Mouse (Mus musculus) urinary bladder, adult 2 months (tissue): ENCODE results near the gene Zbtb48. TPM values are rescaled to one million over a fixed set of nuclear protein-coding genes. Genes with fewer than 3 reads are reported as not detected.
"Not testable (repeated sequence)": the region's sequence is repeated elsewhere in the genome, so short reads cannot be mapped to it uniquely, and the experiment has no call there.

Experiments used
- DNase-seq: peaks from one replicate; pipeline ENCODE4 v3.0.0; 2022; ENCODE audit warnings: low spot score
- polyA plus RNA-seq: library from polyadenylated mRNA; depleted of rRNA; stranded (reverse); fragments of >200 nt; gene quantifications from 2 replicates; pipeline ENCODE4 v1.2.3, GENCODE M21; 2012; rRNA removed

The Zbtb48 gene
- polyA plus RNA-seq, result 13.5 and 16.0 TPM in 2 replicates

DNA sequence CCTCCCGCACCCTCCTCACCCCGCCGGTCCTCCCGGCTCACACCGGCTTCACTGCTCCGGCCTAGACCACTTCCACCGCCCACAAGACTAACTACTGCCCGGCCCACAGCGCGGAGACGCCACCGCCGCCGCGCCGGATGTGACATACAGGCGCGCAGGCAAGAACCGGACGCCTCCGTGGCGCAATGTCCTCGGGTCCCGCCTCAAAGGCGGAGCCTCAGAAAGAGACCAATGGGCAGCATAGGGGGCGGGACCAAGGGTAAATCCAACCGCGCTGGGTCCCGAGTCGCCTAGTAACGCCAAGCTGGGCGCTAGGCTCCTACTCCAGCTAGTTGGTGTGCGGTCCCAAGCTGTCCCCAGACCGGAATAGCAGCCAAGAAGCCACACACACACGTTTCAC lies at the start of gene Zbtb48:
Gene Zbtb48, minus strand, starts transcription at position 148 of the 400 bp plus-strand sequence.
- DNase-seq, result peak; percentile 84

DNA sequence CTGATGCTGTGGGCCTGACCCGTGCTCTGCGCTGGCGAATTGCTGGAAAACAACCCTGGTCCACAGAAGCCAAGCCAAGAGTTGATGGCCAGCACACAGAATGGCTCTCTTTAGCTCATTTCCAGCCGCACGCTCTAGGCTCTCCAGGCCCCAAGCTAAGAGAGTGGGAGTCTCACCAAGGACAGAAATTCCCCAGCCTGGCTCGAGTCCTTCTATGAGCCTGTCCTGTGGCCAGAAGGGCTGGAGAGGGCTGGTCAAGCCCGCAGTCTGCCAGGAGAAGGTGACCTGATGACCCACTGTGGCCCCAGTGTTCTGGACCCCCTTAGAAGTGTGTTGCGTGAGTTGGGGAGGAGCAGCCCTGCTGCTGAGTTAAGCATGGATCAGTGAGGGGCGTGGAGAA lies 49.7 kb upstream of the Zbtb48 start:
- DNase-seq, result no peak

DNA sequence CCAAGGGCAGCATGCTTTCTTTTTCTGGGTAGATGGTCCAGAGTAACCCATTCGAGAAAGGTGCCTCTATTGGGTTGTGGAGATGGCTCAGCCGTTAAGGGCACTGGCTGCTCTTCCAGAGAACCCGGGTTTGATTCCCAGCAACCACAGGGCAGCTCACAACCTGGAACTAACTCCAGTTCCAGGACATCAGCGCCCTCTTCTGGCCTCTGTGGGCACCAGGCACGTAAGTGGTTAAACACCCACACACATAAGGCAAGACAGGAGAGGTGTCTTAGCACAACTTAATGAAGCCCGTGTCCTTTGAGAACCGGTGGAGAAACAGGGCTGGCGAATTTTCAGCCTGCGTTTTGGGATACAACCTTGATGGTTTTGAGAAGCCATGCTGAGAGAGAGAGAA lies 47.1 kb upstream of the Zbtb48 start:
- no peak for DNase-seq

DNA sequence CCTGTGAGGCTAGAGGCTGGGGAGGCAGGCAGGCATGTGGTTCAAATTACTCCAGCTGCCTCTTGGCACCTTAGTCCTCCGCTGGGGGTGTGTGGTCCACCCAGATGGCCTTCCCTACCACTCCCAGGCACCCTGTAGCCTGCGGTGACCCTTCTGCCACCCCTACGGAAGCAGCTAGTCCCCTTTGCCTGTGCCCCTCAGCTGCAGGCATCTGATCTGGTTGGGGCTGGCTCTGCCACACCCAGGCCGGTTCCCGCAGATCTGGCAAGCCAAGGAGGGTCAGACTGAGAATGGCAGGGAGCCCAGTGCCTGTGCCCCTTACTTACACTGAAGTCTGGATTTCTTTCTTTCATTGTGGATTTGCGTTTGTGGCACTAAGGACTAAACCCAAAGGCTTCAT lies 46.2 kb upstream of the Zbtb48 start:
- no peak for DNase-seq

DNA sequence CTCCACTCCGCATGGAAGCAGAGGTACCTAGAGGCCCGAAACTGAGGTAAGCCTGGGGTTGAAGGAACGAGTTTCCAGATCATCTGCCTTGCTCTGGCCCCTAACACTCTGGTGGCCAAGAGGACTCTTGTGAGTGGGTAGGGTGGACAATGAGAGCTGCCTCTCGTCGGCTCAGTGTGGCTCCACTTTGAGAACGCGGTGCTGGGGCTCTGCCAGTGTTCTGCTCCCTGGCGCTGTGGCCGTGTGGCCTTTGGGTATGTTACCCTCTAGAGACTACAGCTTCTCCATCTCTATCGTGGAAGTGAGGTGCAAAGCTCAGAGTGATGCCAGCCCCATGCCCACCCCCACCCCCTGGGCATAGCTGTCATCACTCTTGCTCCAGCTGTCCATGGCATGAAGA lies 45.2 kb upstream of the Zbtb48 start:
- DNase-seq, result no peak

DNA sequence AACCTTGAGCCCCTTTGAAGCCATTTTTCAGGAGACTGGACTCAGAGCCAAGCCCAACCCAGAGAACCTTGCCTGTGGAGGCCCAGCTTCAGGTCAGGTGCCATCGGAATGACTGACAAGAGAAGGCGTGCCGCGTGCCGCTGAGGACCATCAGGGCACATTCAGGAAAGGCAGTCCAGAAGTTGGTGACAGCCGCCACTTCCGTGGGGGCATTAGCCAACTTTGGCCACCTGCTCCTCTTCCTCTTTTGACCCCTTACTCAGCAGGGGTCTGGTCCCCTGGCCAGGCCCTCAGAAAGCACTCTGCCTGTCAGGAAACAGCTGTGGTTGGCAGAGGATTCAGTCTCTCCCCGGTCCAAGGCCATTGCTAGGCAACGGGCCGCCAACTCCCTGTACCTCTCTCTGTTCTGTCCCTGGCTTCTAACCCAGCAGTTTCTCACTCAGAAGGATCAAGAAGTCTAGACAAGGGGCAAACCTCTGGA lies 44.7 kb upstream of the Zbtb48 start, which contains the start of gene Plekhg5:
Gene Plekhg5, plus strand, starts transcription at position 378 of the 481 bp plus-strand sequence.
- DNase-seq, result no peak

DNA sequence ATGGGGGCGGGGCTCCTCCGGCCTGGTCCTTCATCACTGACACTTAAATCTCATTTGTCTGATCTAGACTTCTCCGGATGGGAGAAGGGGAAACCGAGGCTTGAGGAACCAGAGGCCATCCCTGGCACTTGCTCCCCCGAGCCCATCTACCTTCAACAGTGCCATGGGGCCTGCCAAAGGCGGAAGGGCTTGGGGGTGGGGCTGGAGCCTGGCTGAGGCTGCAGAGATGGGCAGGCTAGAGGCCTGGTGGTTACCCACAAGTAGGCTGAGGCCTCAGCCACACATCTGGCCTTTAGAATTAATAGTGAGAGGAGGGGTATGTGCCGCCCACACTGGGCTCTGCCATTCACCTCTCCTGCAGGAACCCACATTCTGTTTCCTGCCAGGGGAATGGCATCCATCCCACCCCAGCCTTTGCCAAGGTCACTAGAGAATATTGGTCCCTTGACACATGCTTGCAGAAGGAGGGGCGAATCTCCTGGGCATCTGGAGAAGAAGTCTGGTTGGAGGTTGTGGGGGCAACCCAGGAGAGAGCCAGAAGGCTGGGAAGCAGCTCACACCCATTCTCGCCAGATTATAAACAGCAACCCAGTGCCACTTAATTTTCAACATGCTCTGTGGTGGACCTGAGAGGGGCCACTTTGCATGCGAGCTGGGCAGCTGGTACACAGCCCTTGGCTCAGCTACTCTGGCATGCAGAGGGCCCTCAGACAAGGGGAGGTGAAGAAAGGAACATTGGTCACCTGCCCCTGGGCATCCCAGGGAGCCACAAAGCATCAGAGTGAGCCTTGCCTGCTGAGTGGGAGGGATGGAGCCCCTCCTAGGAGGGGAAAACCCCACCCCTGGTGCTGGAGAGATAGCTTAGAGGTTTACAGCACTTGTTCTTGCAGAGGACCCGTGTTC lies 43.3 kb upstream of the Zbtb48 start:
- DNase-seq, result no peak

DNA sequence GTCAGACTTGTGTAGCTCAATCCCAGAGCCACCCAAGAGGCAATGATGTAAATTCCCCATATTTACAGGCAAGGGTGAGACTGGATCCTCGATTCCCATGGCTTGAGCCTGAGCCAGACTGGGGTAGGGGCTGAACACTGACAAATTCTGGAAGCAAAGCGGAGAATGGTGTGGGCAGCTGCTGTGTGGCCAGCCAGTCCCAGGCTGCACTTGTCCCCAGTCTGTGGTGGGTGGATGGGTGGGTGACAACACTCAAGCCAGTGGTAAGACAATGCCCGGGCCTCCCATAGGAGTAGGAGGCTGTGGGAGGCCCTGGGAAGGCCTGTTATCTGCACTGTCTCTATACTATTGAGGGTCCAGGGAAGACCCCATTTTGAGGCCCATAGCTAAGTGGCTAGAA lies 41.8 kb upstream of the Zbtb48 start:
- DNase-seq, result no peak

DNA sequence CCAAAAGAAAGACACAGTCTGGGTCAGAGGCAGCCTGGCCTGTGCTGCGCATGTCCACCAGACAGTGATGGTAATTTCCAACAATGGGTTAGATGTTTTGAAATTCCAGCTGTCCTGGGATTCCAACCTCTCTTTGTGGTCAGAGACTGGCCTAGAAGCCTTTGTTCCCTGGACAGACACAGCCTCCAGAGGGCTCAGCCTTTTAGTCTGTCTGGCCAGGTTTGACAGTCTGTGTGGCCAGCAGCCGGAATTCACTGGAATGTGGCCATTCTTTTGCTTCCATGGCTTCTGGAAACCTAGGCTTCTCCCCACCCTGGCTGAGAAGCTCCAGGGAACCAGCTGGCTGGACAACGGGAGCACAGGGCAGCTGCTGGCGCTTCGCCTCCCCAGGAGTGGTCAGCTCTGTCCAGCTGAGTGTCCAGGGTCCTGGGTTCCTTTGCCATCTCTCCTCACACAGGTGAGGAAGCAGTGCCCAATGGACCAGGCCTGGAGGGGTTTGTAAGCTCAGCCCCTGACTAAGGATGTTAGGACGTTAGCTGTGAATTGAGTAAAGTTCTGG lies 40.8 kb upstream of the Zbtb48 start:
- DNase-seq, result no peak

DNA sequence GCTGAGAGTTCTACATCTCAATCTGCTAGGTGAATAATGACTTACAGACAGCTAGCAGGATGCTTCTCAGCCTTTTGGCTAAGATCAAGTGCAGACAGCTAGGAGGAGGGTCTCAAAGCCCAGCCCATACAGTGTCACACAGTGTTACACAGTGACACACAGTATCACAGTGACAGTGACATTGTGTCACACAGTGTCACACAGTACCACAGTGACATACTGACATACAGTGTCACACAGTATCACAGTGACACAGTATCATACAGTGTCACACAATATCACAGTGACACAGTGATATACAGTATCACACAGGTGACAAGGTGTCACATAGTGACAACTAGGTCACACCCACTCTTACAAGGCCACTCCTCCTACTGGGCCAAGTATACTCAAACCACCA lies 39.8 kb upstream of the Zbtb48 start:
- no peak for DNase-seq

DNA sequence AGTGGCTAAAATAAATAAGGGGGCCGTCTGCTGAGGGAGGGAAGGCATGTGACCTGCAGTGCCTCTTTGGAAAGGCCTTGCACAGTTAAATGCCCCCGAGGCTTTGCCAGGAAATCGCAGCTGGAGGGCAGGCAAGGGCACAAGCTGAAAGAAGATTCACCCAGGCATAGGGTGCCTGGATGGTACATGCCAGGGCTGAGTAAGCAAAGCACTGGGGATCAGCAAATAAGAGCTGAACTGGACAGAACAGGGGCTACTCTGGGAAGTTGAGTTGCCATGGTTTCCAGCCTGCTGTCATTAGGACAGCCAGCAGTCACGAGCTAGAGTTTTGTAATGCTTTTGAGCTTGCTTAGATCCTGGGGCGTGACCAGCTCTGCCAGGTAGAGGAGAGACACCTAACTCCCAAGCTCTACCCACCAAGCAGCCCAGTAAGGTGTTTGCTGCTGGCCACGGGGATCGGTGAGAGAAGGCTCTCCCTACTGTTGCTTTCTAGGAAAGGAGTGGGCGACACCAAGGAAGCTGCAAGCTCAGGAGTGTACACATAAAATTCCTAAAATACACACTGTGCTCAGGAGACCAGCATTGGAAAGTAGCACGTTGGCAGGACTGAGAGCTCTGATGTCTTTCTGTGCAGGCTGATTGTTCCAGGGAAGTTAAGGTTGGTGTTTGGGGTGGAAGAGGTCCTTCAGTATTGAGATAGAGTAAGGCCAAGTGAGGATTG lies 35.1 kb upstream of the Zbtb48 start:
- DNase-seq, result no peak

DNA sequence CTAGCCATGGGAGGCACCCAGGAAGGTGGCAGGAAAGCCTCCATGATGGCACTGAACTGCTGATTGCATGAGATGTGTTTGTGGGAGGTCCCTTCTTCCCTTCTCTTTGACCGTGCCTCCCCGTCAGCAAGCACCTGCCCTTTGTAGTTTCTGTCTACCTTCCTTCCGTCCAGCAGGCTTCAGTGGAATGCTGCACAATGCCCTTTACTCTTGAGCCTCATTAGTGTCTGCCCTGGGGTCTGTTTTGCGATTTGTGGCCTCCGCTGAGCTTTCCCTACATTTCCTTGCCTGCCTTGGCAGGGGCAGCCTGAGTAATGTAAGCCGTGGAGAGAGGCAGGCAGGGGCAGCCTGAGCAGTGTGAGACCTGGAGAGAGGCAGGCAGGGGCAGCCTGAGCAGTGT lies 17.1 kb upstream of the Zbtb48 start:
- DNase-seq, result no peak

DNA sequence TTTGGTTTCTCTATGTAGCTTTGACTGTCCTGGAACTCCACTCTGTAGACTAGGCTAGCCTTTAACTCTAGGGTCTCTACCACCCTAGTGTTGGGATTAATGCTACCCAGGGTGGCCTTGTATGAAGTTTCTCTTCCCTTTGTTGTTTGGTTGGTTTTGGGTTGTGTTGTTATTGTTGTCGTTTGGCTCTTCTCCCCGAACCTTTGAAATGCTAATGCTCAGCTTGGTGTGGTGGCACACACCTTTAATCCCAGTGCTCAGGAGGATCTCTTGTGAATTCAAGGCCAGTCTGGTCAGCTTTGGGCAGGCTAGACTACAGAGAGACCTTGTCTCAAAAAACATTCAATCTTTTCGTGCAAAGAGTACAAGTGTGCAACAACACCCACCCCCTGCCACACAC lies 15.7 kb upstream of the Zbtb48 start:
- no peak for DNase-seq

DNA sequence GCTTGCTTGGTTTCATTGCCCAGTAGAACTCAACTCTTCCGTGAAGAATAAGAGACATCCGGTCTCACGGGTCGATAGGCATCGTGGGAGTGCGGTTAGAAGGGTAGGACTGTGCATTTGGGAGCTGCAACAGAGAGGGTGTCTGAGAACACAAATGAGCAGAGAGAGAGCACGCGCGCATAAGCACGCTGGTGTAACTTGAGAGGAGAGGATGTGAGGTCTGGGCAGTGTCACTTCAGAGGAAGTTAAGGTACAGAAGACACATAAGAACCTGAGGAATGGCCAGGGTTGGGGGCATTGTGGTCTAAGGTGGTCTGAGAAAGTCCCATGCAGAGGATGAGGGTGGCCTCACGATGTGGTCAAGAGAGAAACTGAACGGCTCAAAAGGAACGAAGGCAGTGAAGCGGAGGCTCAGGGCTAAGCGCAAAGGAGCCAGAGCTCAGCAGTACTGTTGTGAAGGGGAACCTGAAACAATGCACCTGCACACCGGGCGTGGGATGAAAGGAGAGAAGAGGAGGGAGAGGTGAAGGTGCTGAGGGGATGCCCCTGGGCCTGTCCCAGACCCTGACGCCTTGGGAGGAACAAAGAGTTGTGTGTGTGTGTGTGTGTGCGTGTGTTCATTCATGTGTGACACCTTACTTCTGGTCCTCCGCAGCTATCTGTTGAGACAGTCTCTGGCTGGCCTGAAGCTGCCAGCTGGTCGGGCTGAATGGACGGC lies 14.6 kb upstream of the Zbtb48 start:
- no peak for DNase-seq

DNA sequence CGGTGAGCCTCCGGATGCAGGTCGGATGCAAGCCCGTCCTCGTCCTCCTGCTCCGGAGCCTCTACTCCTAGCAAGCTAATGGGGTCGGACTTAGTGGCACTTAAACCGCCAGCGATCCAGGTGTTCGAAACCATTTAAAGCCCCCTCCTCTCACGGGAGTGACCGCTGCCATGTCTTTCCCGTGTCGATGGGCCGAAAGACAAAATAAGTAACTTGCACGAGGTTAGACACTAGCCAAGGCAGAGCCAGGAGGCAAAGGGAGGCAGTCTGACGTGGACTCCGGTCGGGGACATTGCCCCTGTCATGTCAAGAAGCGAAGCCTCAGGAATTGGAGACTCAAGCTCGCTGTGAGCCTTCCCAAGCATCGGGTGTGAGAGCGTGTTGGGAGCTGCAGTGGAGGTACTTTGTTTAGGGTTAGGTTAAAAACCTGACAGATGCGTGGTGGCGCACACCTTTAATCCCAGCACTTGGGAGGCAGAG lies 12.4 kb upstream of the Zbtb48 start:
- no peak for DNase-seq

DNA sequence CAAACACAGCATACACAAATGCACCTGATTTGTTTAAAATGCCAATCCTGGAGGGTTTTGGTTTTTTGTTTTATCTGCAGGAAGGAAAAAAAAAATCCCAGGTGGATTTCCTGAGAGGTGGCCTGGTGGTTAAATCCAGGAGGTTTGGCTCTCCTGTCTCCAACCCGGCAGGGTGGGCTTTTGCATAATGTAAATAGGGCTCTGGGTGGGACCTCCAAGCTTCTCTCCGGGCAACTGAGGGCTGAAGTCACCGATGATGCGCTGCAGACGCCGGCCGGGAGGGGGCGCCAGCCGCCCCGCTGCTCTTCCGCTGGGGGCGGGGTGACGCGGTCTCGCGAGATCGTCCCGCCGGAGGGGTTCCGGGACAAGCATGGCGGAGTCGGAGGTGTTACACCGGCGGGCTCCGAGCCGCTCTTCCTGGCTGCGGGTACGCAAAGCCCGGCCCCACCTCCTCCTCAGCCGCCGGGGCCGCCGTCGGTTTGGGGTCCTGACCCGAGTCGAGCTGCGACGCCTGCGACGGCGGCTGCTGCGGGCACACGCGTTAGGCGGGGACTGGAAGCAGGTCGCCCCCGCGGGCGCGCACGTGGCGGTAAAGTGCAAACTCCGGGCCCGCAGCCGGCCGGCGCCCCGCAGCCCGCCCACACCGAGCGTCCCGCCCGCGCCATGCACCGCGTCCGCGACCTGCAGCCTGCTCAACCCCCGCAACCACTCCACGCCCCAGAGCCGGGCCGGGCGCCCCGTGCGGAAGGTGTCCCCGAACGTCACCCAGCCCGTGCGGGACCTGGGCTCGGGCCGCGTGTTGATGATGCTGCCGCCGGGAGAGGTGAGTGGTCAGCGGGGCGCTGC lies 11.7 kb upstream of the Zbtb48 start, which contains the start of gene Nol9:
Gene Nol9, plus strand, starts transcription at position 337 of the 846 bp plus-strand sequence.
- DNase-seq, result peak; percentile 96

DNA sequence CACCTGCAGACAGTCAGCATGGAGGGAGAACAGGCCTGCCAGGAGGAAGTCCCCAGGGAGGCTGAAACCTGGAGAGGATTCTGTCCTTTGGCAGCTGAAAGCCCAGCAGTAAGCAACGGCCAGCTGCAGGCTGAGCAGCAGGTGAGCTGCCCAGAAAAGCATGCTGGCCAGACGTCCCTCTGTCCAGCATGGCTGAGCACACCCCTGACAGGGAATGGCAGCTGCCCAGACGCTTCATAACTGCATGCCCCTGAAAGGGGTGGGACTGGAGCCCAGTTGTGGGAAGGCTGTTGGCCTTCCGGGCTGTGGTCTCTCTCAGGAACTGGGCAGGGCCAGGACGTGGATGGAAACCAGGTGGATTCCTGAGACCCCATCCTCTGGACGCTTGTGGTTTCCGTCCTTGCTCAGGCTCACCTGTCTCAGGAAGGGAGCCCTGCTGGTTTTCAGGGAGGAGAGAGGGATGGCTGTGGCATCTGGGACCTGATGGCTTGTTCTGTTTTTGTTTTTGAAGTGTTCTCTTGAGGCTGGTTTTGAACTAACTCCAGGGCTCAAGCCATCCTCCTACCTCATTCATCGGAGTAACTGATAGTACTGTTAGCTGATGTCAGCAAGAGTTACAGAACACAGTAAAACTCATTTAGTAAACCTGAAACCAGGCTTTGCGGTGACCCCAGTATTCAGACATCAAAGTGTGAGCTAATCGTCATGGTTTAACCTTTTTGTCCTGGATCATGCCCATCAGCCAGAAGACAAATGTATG lies 10.9 kb upstream of the Zbtb48 start, which contains the start of gene Tas1r1:
Gene Tas1r1, minus strand, starts transcription at position 344 of the 760 bp plus-strand sequence.
- no peak for DNase-seq

DNA sequence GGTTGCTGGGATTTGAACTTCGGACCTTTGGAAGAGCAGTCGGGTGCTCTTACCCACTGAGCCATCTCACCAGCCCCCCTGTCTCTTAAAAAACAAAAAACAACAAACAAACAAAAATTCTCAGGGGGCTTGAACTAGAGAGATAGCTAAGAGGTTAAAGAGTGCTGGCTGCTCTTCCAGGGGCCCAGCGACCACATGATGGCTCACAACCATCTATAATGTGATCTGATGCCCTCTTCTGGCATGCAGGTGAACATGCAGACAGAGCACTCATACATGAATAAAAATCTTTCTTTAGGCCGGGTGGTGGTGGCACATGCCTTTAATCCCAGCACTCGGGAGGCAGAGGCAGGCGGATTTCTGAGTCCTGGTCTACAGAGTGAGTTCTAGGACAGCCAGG lies 9.0 kb upstream of the Zbtb48 start:
- not testable (repeated sequence) for DNase-seq

DNA sequence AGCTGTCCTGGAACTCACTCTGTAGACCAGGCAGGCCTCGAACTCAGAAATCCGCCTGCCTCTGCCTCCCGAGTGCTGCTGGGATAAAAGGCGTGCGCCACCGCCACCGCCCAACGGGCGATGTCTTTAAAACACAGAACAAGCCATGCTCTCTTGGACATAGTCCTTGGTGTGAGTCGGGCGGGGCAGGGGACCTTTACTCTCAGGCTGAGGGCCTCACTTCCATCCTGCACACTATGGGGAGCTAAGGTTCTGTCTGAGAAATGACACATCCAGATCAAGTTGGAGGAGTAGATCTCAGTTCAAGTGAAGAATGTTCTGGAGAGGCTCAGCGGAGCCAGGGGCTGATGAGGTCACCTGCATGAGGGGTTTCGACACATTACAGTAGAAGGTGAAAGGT lies 5.5 kb upstream of the Zbtb48 start:
- DNase-seq, result no peak

DNA sequence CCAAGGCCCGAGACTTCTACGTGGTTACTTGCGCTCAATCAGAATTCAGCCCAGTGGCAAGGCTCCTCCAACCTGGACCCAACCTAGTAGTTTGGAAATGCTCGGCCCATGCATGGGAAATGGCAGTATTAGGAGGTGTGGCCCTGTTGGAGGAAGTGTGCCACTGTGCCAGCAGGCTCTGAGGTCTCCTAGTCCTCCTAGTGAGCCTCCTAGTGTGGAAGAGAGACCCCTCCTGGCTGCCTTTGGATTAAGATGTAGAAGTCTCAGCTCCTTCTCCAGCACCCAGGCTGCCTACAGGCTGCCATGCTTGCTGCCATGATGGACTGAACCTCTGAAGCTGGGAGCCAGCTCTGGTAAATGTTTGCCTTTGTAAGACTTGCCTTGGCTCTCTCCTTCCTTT lies 2.5 kb upstream of the Zbtb48 start:
- no peak for DNase-seq
